Comparison of ENCODE assay signal across 20 mouse cellular contexts in genomic region chr9:83320834-83321233, GRCm38 (mm10).
"Had no signal": no experiment of that assay in that cellular context is flagged by ENCODE, and none has a peak within 500 bp of the region (broad histone marks: within the 10 kb centered on the region; RNA-seq: fewer than 3 reads in every experiment).

No protein-coding gene starts in this region.

- ATAC-seq: midbrain, embryonic 16.5 days had no signal

- H3K4me1 ChIP-seq: stomach, embryonic 15.5 days had no signal

- H3K4me3 ChIP-seq: midbrain, embryonic 10.5 days; midbrain, embryonic 12.5 days; myocyte; neural tube, embryonic 13.5 days; neural tube, embryonic 15.5 days; stomach, embryonic 15.5 days had no signal

- H3K4me2 ChIP-seq: lung, embryonic 14.5 days; midbrain, embryonic 12.5 days; neural tube, embryonic 13.5 days; neural tube, embryonic 15.5 days; stomach, embryonic 15.5 days had no signal

- H3K9ac ChIP-seq: lung, embryonic 14.5 days; midbrain, embryonic 12.5 days; neural tube, embryonic 13.5 days; neural tube, embryonic 15.5 days; stomach, embryonic 15.5 days had no signal

- DNase-seq: lung, adult 18-20 months; lung, embryonic 14.5 days; lung, postnatal 10 days; lung, postnatal 4 days; midbrain, embryonic 14.5 days; retina, postnatal 1 day; right cerebral cortex, adult 18-20 months; right cerebral cortex, postnatal 25 days; right cerebral cortex, postnatal 4 days; spleen, adult 18-20 months; thymus, adult 18-20 months; thymus, postnatal 14 days; thymus, postnatal 36 days had no signal

- H3K27ac ChIP-seq: midbrain, embryonic 10.5 days; midbrain, embryonic 12.5 days; neural tube, embryonic 13.5 days; neural tube, embryonic 15.5 days; stomach, embryonic 15.5 days had no signal

- H3K27me3 ChIP-seq: midbrain, embryonic 12.5 days; neural tube, embryonic 13.5 days; neural tube, embryonic 15.5 days; stomach, embryonic 15.5 days had no signal

- H3K9me3 ChIP-seq: midbrain, embryonic 10.5 days; midbrain, embryonic 12.5 days; neural tube, embryonic 13.5 days; neural tube, embryonic 15.5 days; stomach, embryonic 15.5 days had no signal

- H3K36me3 ChIP-seq: midbrain, embryonic 10.5 days; midbrain, embryonic 12.5 days; neural tube, embryonic 13.5 days; neural tube, embryonic 15.5 days; stomach, embryonic 15.5 days had no signal
